Mouse (Mus musculus) forelimb bud, embryonic 11.5 days (tissue): ENCODE results near the gene Cnn1.
A peak's percentile ranks its signal among the peaks of the same experiment; 100 is the strongest.

Source experiments
- DNase-seq: peaks from one replicate; pipeline ENCODE4 v3.0.0-alpha.2; 2012; ENCODE audit warnings: low read depth, low spot score

Gene Cnn1

GRCm38 (mm10) chr9:22098993-22099696 lies at the start of gene Cnn1:
Gene Cnn1 (plus strand): TSS chr9:22099216.
- DNase-seq = no peak

- DNase-seq = no peak
Measured at GRCm38 (mm10) chr9:22049315-22049714, 49.7 kb upstream of the Cnn1 start.

- DNase-seq = no peak
Measured at GRCm38 (mm10) chr9:22049721-22050270, 49.2 kb upstream of the Cnn1 start.

GRCm38 (mm10) chr9:22050351-22050889 lies 48.6 kb upstream of the Cnn1 start:
- peak; percentile 52 for DNase-seq

GRCm38 (mm10) chr9:22051161-22051957 lies 47.7 kb upstream of the Cnn1 start:
- no peak for DNase-seq

GRCm38 (mm10) chr9:22051958-22052254 lies 47.1 kb upstream of the Cnn1 start, which contains the start of gene Elavl3:
Gene Elavl3 (minus strand): TSS chr9:22052023.
- DNase-seq = no peak

- no peak for DNase-seq
Measured at GRCm38 (mm10) chr9:22053657-22054056, 45.4 kb upstream of the Cnn1 start.

GRCm38 (mm10) chr9:22054411-22055076 lies 44.5 kb upstream of the Cnn1 start:
- DNase-seq = peak; percentile 64

GRCm38 (mm10) chr9:22055713-22056112 lies 43.3 kb upstream of the Cnn1 start:
- no peak for DNase-seq

GRCm38 (mm10) chr9:22056303-22056910 lies 42.6 kb upstream of the Cnn1 start:
- DNase-seq = no peak

GRCm38 (mm10) chr9:22057031-22057517 lies 41.9 kb upstream of the Cnn1 start:
- DNase-seq = no peak

GRCm38 (mm10) chr9:22058011-22058424 lies 41.0 kb upstream of the Cnn1 start:
- DNase-seq = no peak

GRCm38 (mm10) chr9:22061339-22061738 lies 37.7 kb upstream of the Cnn1 start:
- DNase-seq = no peak

GRCm38 (mm10) chr9:22064341-22064740 lies 34.7 kb upstream of the Cnn1 start:
- DNase-seq = no peak

GRCm38 (mm10) chr9:22065642-22066041 lies 33.4 kb upstream of the Cnn1 start:
- DNase-seq = no peak

GRCm38 (mm10) chr9:22066433-22066832 lies 32.6 kb upstream of the Cnn1 start:
- DNase-seq = no peak

- no peak for DNase-seq
Measured at GRCm38 (mm10) chr9:22067195-22067594, 31.8 kb upstream of the Cnn1 start.

GRCm38 (mm10) chr9:22069881-22070553 lies 29.0 kb upstream of the Cnn1 start:
- no peak for DNase-seq

GRCm38 (mm10) chr9:22070791-22071573 lies 28.0 kb upstream of the Cnn1 start, which contains the start of the genes Gm49318 and Zfp653:
Gene Gm49318 (minus strand): TSS chr9:22071259.
Gene Zfp653 (minus strand): TSS chr9:22071376.
- peak; percentile 96 for DNase-seq

GRCm38 (mm10) chr9:22072276-22072675 lies 26.7 kb upstream of the Cnn1 start:
- DNase-seq = no peak
